Mouse (Mus musculus) thymus, adult 2 months (tissue): ENCODE results near the gene 2310022A10Rik. TPM values are rescaled to one million over a fixed set of nuclear protein-coding genes. Genes with fewer than 3 reads are reported as not detected.

Source experiments
- DNase-seq: peaks from one replicate; pipeline ENCODE4 v3.0.0; 2021
- H3K27ac ChIP-seq: fragments of 200-500 bp; 2 replicates; pipeline ENCODE4 v1.5.1; 2012; ENCODE audit warnings: low read length, control low read depth; ENCODE audit not compliant: control insufficient read depth, insufficient read depth
- H3K27me3 ChIP-seq: fragments of 200-500 bp; 2 replicates; pipeline ENCODE4 v1.6.1; 2012; ENCODE audit warnings: mild to moderate bottlenecking, low read length, moderate library complexity, mixed read lengths; ENCODE audit not compliant: control insufficient read depth, insufficient read depth
- H3K36me3 ChIP-seq: fragments of 200-500 bp; 2 replicates; pipeline ENCODE4 v1.6.1; 2012; ENCODE audit warnings: mild to moderate bottlenecking, low read length, moderate library complexity; ENCODE audit not compliant: control insufficient read depth, insufficient read depth
- H3K4me1 ChIP-seq: fragments of 200-500 bp; replicated peaks from 2 replicates; pipeline ENCODE4 v1.6.1; 2012; ENCODE audit warnings: low read length; ENCODE audit not compliant: control insufficient read depth, insufficient read depth
- H3K4me3 ChIP-seq: fragments of 200-500 bp; 2 replicates; pipeline ENCODE4 v1.5.1; 2012; ENCODE audit warnings: mild to moderate bottlenecking, low read length, control low read depth, moderate library complexity; ENCODE audit not compliant: control insufficient read depth, insufficient read depth
- CTCF ChIP-seq: fragments of 200-500 bp; IDR thresholded peaks from 2 replicates; pipeline ENCODE4 v1.5.1; 2012; ENCODE audit warnings: mild to moderate bottlenecking, control low read depth, low read length, moderate library complexity, borderline replicate concordance; ENCODE audit not compliant: control insufficient read depth, poor library complexity, insufficient read depth; ENCODE audit errors: extremely low read depth
- POLR2A ChIP-seq: fragments of 200-500 bp; IDR thresholded peaks from 2 replicates; pipeline ENCODE4 v1.6.1; 2012; ENCODE audit warnings: mild to moderate bottlenecking, low read length, control low read depth, moderate library complexity; ENCODE audit not compliant: control insufficient read depth, poor library complexity, insufficient read depth; ENCODE audit errors: extremely low read depth
- WGBS: fragments of 180-500 bp; shearing (Covaris S2); methylation state at CpG from one replicate; pipeline ENCODE4 v1.1.7; 2018; 5-methylcytosine and 5-hydroxymethylcytosine counted together
- polyA plus RNA-seq: library from polyadenylated mRNA; depleted of rRNA; stranded (reverse); fragments of >200 nt; gene quantifications from 2 replicates; pipeline ENCODE4 v1.2.3, GENCODE M21; 2012

Gene 2310022A10Rik
- polyA plus RNA-seq, 1 experiment: 58.1 TPM

- 0 out of 2 replicates have a peak, but pooled peaks cover 6% of the 10 kb centered on the region for H3K36me3 ChIP-seq
- H3K27ac ChIP-seq: no peak overlapping the region
- no peaks in the 10 kb centered on the region for H3K27me3 ChIP-seq
- TF ChIP-seq CTCF (no peak), POLR2A (no peak)
- H3K4me3 ChIP-seq: no peak overlapping the region
- WGBS: 94% methylated on average over 4 of the region's 4 CpGs
- peaks cover 34% of the 10 kb centered on the region for H3K4me1 ChIP-seq
- no peak for DNase-seq
These were observed 9.2 kb upstream of the 2310022A10Rik start for GRCm38 (mm10) chr7:27543851-27544250.

- TF ChIP-seq POLR2A (peak; percentile 59; the same call in 1 of the 2 replicates), CTCF (peak; percentile 31; the same call in 1 of the 2 replicates)
- Histone ChIP-seq H3K4me1 (peaks cover 34% of the 10 kb centered on the region), H3K4me3 (peak overlapping the region; percentile 57), H3K36me3 (no peaks in the 10 kb centered on the region), H3K27me3 (no peaks in the 10 kb centered on the region), H3K27ac (peak overlapping the region; percentile 97)
- 34% methylated on average over 12 of the region's 12 CpGs for WGBS
- DNase-seq: peak; percentile 78
These were observed 8.2 kb upstream of the 2310022A10Rik start for GRCm38 (mm10) chr7:27544675-27545370.

GRCm38 (mm10) chr7:27549597-27549996, 3.4 kb upstream of the 2310022A10Rik start:
- Histone ChIP-seq H3K27ac (no peak overlapping the region), H3K4me3 (no peak overlapping the region), H3K36me3 (no peaks in the 10 kb centered on the region), H3K27me3 (no peaks in the 10 kb centered on the region), H3K4me1 (peaks cover 19% of the 10 kb centered on the region)
- 62% methylated on average over 6 of the region's 6 CpGs for WGBS
- TF ChIP-seq POLR2A: no peak
- no peak for TF ChIP-seq CTCF
- DNase-seq: no peak

GRCm38 (mm10) chr7:27552070-27552469, 963 bp upstream of the 2310022A10Rik start:
- Histone ChIP-seq H3K27ac (no peak overlapping the region), H3K4me1 (peaks cover 6% of the 10 kb centered on the region; the same call in 1 of the 2 replicates), H3K4me3 (no peak overlapping the region), H3K36me3 (no peaks in the 10 kb centered on the region), H3K27me3 (no peaks in the 10 kb centered on the region)
- WGBS: 61% methylated on average over 5 of the region's 5 CpGs
- TF ChIP-seq CTCF: no peak
- DNase-seq: no peak

- Histone ChIP-seq H3K27me3 (no peaks in the 10 kb centered on the region), H3K36me3 (peaks cover 6% of the 10 kb centered on the region), H3K4me3 (no peak overlapping the region), H3K4me1 (no peaks in the 10 kb centered on the region), H3K27ac (no peak overlapping the region)
- DNase-seq: no peak
- TF ChIP-seq POLR2A (no peak), CTCF (no peak)
- 84% methylated on average over 8 of the region's 8 CpGs for WGBS
These were observed 7.4 kb downstream of the 2310022A10Rik start for GRCm38 (mm10) chr7:27560291-27560887.

- WGBS: 89% methylated on average over 1 of the region's 1 CpGs
- Histone ChIP-seq H3K27ac (no peak overlapping the region), H3K4me1 (no peaks in the 10 kb centered on the region), H3K4me3 (no peak overlapping the region), H3K36me3 (peaks cover 6% of the 10 kb centered on the region), H3K27me3 (no peaks in the 10 kb centered on the region)
- TF ChIP-seq POLR2A (no peak), CTCF (no peak)
- DNase-seq: no peak
These were observed 7.9 kb downstream of the 2310022A10Rik start for GRCm38 (mm10) chr7:27560978-27561377.
